Mouse (Mus musculus): ENCODE results near the gene Tspan12. TPM values are rescaled to one million over a fixed set of nuclear protein-coding genes. Genes with fewer than 3 reads are reported as not detected.
"Not testable (repeated sequence)": the region's sequence is repeated elsewhere in the genome, so short reads cannot be mapped to it uniquely, and the experiment has no call there.

Gene Tspan12
- polyA plus RNA-seq, 1 experiment from 2014 or later = 30.0 TPM

- Histone ChIP-seq H3K9ac (no peak overlapping the region), H3K9me3 (replicated peaks) (no peaks in the 10 kb centered on the region), H3K4me2 (no peak overlapping the region), H3K4me3 (no peak overlapping the region), H3K4me1 (peaks cover 26% of the 10 kb centered on the region), H3K27ac (no peak overlapping the region), H3K27me3 (replicated peaks) (no peaks in the 10 kb centered on the region), H3K36me3 (peaks cover 15% of the 10 kb centered on the region)
- ATAC-seq = no peak
- WGBS (ENCODE audit: insufficient replicate concordance) = 7% methylated on average over 7 of the region's 7 CpGs
Observed at GRCm38 (mm10) chr6:21795072-21795407, 57.3 kb downstream of the Tspan12 start.

GRCm38 (mm10) chr6:21794337-21795071, 57.8 kb downstream of the Tspan12 start:
- Histone ChIP-seq H3K36me3 (peaks cover 9% of the 10 kb centered on the region), H3K27ac (no peak overlapping the region), H3K4me2 (no peak overlapping the region), H3K9me3 (replicated peaks) (no peaks in the 10 kb centered on the region), H3K4me3 (no peak overlapping the region), H3K9ac (no peak overlapping the region), H3K4me1 (peaks cover 31% of the 10 kb centered on the region), H3K27me3 (replicated peaks) (no peaks in the 10 kb centered on the region)
- WGBS (ENCODE audit: insufficient replicate concordance) = 72% methylated on average over 11 of the region's 11 CpGs
- ATAC-seq = no peak

DNA sequence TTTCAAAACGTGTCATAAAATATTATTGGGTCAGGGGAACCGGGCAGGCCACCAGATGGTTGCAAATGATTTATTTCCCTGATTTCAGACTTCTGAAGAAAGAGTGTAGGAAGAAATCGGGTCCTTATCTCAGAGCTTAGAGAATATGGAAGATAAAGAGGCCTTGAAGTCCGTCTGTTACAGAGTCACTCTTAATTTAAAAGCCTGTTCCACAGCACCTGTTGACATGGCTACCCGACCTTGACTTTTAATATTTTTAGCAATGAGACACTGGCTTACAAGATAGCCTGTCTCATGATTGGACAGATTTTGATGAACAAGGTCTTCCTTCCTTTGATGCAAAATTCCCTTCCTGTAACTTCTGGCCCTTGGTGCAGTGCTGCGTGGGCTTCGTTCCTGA, 61.0 kb downstream of the Tspan12 start:
- no peak for ATAC-seq
- H3K4me1 ChIP-seq = peaks cover 63% of the 10 kb centered on the region

DNA sequence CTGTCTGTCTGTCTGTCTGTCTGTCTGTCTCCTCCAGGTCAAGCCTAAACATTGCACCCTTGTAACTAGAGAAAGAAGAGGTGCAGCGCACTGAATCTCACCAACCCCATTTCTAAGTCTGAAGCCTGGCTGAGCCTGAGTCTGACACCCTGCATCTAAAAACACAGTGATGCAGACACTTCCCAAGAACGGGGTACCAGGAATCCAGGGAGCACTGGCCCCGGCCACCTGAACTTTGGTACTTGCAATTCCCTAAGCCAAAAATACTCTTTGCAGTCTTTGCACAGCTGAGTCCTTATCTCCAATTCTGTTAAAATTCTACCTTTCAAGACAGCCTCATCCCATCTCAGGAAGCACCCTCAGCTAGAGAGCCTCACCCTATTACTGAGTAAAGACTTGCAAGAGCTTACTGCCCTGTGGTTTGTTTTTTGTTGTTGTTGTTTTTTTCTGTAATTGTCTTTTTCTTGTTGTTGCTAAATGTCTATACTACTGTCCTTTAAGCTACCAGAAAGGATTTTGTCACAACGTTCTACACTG, 61.7 kb downstream of the Tspan12 start:
- peaks cover 70% of the 10 kb centered on the region for H3K4me1 ChIP-seq
- peak overlapping the region; percentile 9; the same call in 1 of the 2 replicates for H3K9ac ChIP-seq
- H3K4me2 ChIP-seq = peak overlapping the region; percentile 32
- peak overlapping the region; percentile 43; the same call in 1 of the 2 replicates for H3K27ac ChIP-seq
- peaks cover 5% of the 10 kb centered on the region; the same call in 1 of the 2 replicates for H3K36me3 ChIP-seq
- H3K27me3 ChIP-seq (replicated peaks) = no peaks in the 10 kb centered on the region
- no peak overlapping the region for H3K4me3 ChIP-seq
- 54% methylated on average over 4 of the region's 4 CpGs for WGBS (ENCODE audit: insufficient replicate concordance)
- H3K9me3 ChIP-seq (replicated peaks) = no peaks in the 10 kb centered on the region
- no peak for ATAC-seq

More for the DNA sequence above, 61.0 kb downstream of the Tspan12 start:
- no peaks in the 10 kb centered on the region for H3K27me3 ChIP-seq (replicated peaks)
- H3K9ac ChIP-seq = no peak overlapping the region; the same call in 1 of the 2 replicates
- no peak overlapping the region for H3K27ac ChIP-seq
- H3K9me3 ChIP-seq (replicated peaks) = no peaks in the 10 kb centered on the region
- 0 out of 2 replicates have a peak overlapping the region, but pooled peaks have one; percentile 32 for H3K4me2 ChIP-seq
- no peak overlapping the region for H3K4me3 ChIP-seq
- H3K36me3 ChIP-seq = peaks cover 5% of the 10 kb centered on the region; the same call in 1 of the 2 replicates
- 45% methylated on average over 7 of the region's 7 CpGs for WGBS (ENCODE audit: insufficient replicate concordance)

- H3K4me3 ChIP-seq = no peak overlapping the region
- 0 out of 2 replicates have a peak overlapping the region, but pooled peaks have one; percentile 9 for H3K9ac ChIP-seq
- H3K36me3 ChIP-seq = peaks cover 5% of the 10 kb centered on the region; the same call in 1 of the 2 replicates
- H3K4me2 ChIP-seq = peak overlapping the region; percentile 32
- peak; percentile 54 for ATAC-seq
- WGBS (ENCODE audit: insufficient replicate concordance) = 35% methylated on average over 2 of the region's 2 CpGs
- peak overlapping the region; percentile 43; the same call in 1 of the 2 replicates for H3K27ac ChIP-seq
- H3K9me3 ChIP-seq (replicated peaks) = no peaks in the 10 kb centered on the region
- H3K4me1 ChIP-seq = peaks cover 76% of the 10 kb centered on the region
- H3K27me3 ChIP-seq (replicated peaks) = no peaks in the 10 kb centered on the region
Observed at GRCm38 (mm10) chr6:21790036-21790435, 62.3 kb downstream of the Tspan12 start.

DNA sequence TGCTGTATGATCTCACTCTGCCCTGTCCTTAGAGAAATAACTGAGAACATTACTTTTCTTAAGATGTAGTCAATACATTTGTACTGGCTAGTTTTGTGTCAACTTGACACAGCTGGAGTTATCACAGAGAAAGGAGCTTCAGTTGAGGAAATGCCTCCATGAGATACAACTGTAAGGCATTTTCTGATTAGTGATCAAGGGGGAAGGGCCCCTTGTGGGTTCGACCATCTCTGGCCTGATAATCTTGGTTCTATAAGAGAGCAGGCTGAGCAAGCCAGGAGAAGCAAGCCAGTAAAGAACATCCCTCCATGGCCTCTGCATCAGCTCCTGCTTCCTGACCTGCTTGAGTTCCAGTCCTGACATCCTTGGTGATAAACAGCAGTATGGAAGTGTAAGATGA, 62.7 kb downstream of the Tspan12 start:
- not testable (repeated sequence) for H3K9ac ChIP-seq; H3K36me3 ChIP-seq; H3K9me3 ChIP-seq (replicated peaks); H3K4me3 ChIP-seq; H3K27me3 ChIP-seq (replicated peaks)
- peaks cover 81% of the 10 kb centered on the region for H3K4me1 ChIP-seq
- peak overlapping the region; percentile 70 for H3K27ac ChIP-seq
- ATAC-seq = peak; percentile 51; the same call in 1 of the 2 replicates
- 14% methylated on average over 1 of the region's 1 CpGs for WGBS (ENCODE audit: insufficient replicate concordance)
- peak overlapping the region; percentile 32 for H3K4me2 ChIP-seq

- Histone ChIP-seq H3K9me3 (replicated peaks) (no peaks in the 10 kb centered on the region), H3K27ac (peak overlapping the region; percentile 59; the same call in 1 of the 2 replicates), H3K4me1 (peaks cover 76% of the 10 kb centered on the region), H3K4me3 (peak overlapping the region; percentile 3; the same call in 1 of the 2 replicates), H3K4me2 (peak overlapping the region; percentile 50), H3K27me3 (replicated peaks) (no peaks in the 10 kb centered on the region), H3K36me3 (no peaks in the 10 kb centered on the region), H3K9ac (no peak overlapping the region)
- ATAC-seq = peak; percentile 69
- WGBS (ENCODE audit: insufficient replicate concordance) = 41% methylated on average over 11 of the region's 11 CpGs
Observed at GRCm38 (mm10) chr6:21787757-21788156, 64.6 kb downstream of the Tspan12 start.

DNA sequence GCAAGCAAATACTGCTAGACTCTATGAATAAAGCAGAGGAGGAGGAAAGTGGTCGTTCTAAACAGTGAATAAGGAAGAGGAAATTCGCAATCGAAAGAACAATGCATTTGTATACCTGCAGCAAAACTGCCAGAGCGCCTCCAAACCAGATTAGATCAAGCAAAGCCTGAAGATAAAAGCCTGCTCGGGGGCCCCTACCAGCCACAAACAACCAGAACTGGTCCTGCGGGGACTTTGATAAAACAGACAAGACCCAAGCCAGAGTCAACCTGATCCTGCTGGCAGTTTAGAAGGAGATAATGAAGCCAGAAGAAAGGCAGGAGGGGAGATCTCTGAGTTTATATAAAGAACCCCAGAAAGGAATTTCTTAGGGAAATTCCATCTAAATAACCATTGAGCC, 65.0 kb downstream of the Tspan12 start:
- ATAC-seq = peak; percentile 81
- peaks cover 76% of the 10 kb centered on the region for H3K4me1 ChIP-seq
- H3K9me3 ChIP-seq (replicated peaks) = no peaks in the 10 kb centered on the region
- peak overlapping the region; percentile 3; the same call in 1 of the 2 replicates for H3K4me3 ChIP-seq
- peak overlapping the region; percentile 50 for H3K4me2 ChIP-seq
- H3K27me3 ChIP-seq (replicated peaks) = no peaks in the 10 kb centered on the region
- no peaks in the 10 kb centered on the region for H3K36me3 ChIP-seq
- 10% methylated on average over 6 of the region's 6 CpGs for WGBS (ENCODE audit: insufficient replicate concordance)
- no peak overlapping the region for H3K9ac ChIP-seq
- H3K27ac ChIP-seq = peak overlapping the region; percentile 59; the same call in 1 of the 2 replicates

DNA sequence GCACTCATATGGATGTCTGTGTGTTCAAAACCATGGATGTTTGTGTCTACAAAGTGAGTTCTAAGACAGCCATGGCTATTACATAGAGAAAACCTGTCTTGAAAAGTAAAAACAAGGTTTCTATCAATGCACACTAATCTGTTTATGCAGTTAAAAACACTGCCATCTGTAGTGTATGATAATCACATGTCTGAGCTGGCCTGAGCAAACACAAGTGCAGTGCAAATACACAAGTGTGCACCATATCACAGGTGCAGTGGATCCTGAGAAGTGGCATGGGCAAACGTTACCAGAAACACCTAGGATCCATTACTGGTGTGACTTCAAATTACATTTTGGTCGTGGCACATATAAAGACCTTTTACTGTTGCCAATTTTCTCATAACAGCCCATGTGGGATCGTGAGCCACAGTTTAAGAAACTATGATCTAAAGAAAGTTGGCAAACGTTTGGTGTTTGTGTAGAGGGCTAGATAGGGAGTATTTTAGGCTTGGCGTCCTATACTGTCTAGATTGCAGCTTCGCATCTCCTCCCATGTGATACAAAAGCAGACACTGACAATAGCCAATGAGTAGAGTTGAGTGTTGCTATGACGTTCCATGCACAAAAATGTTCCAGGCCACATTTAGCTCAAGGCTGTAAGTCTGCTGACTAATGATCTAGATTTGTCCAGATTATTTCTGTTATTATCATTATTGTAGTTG, 78.0 kb downstream of the Tspan12 start:
- Histone ChIP-seq H3K36me3 (peaks cover 6% of the 10 kb centered on the region), H3K4me1 (peaks cover 6% of the 10 kb centered on the region), H3K9me3 (replicated peaks) (no peaks in the 10 kb centered on the region), H3K27ac (no peak overlapping the region), H3K27me3 (replicated peaks) (no peaks in the 10 kb centered on the region), H3K9ac (no peak overlapping the region), H3K4me3 (no peak overlapping the region), H3K4me2 (no peak overlapping the region)
- 69% methylated on average over 7 of the region's 7 CpGs for WGBS (ENCODE audit: insufficient replicate concordance)
- peak; percentile 80 for ATAC-seq

DNA sequence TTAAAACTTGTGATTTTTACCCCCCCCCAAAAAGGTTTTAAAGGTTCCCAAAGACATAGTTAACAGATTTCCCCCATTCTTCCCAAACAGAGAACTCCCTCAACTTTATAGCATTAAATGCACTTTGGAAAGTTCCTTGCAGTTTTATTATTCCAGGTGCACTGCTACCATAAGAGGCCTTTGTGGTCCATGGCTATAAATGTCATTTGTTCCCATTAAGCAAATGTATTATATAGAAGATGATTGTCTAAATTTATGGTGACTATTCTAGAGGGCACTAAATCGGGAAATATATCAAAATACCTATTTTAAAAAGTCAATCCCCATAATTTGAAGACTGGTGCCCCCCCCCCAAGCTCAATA, 82.9 kb downstream of the Tspan12 start:
- Histone ChIP-seq H3K9ac (no peak overlapping the region), H3K4me3 (no peak overlapping the region), H3K4me2 (no peak overlapping the region), H3K36me3 (peaks cover 6% of the 10 kb centered on the region), H3K27ac (no peak overlapping the region), H3K27me3 (replicated peaks) (no peaks in the 10 kb centered on the region), H3K9me3 (replicated peaks) (no peaks in the 10 kb centered on the region), H3K4me1 (peaks cover 4% of the 10 kb centered on the region)
- ATAC-seq = no peak
- WGBS (ENCODE audit: insufficient replicate concordance) = 66% methylated on average over 1 of the region's 1 CpGs

- peaks cover 6% of the 10 kb centered on the region for H3K36me3 ChIP-seq
- H3K4me3 ChIP-seq = no peak overlapping the region
- no peak overlapping the region for H3K4me2 ChIP-seq
- H3K27me3 ChIP-seq (replicated peaks) = no peaks in the 10 kb centered on the region
- no peaks in the 10 kb centered on the region for H3K4me1 ChIP-seq
- H3K27ac ChIP-seq = no peak overlapping the region
- WGBS (ENCODE audit: insufficient replicate concordance) = 79% methylated on average over 9 of the region's 9 CpGs
- ATAC-seq = no peak
- H3K9ac ChIP-seq = no peak overlapping the region
- H3K9me3 ChIP-seq (replicated peaks) = no peaks in the 10 kb centered on the region
Observed at GRCm38 (mm10) chr6:21768745-21769446, 83.4 kb downstream of the Tspan12 start.
